Mouse (Mus musculus) erythroblast, embryonic 14.5 days (primary cell): ENCODE data around the gene Wdr11.

Source experiments
- GATA1 ChIP-seq: IDR thresholded peaks from 2 replicates; pipeline ENCODE4 v1.6.1; 2012; ENCODE audit warnings: low read length, inconsistent platforms, mixed read lengths
- TAL1 ChIP-seq: IDR thresholded peaks from 3 replicates; pipeline ENCODE4 v1.6.1; 2012; ENCODE audit warnings: low read length, inconsistent platforms, mixed read lengths

DNA sequence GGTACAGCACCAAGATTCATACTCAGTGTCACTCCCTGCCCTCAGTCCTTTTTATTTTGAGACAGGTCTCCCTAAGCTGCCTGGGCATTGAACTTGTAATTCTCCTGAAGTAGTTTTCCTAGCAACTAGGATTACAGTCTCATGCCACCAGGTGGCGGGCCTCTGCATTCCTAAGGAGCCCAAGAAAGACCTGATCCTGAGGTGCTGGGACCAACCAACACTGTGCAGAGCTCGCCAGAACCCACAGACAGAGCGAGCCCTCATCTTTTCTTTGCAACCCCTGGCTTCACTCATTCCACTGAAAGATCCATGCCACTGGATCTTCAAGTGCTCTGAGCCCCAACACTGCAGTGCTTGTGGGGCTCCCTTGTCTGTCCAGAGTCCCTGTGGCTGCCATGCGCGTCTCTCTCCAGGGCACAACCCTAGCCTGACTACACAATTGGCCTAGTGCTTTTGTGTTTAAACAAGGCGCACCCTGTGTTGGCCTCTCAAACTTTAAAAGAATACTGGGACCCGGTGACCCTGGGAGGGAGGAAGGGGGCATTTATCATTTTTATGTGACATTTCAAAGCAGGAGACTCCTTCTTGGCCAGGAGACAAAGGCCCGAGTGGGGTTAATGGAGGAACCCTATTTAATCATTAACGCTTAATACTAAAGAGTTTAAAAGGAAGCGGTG is 89.0 kb downstream of the Wdr11 start:
- no peak for TF ChIP-seq GATA1
- TF ChIP-seq TAL1: no peak
